ENCODE assay signal across 10 mouse cellular contexts in genomic region chr11:76508831-76509595, GRCm38 (mm10).
DNase-seq lines count a peak whose midpoint lies in the region; ATAC-seq and TF ChIP-seq lines count a peak whose summit lies in the region.
"Had no signal": no experiment of that assay in that cellular context is flagged by ENCODE, and none has a peak within 500 bp of the region (broad histone marks: within the 10 kb centered on the region; RNA-seq: fewer than 3 reads in every experiment).

No protein-coding gene starts in this region.

- 86% methylated on average over 32 of the region's 32 CpGs for WGBS in embryonic facial prominence, embryonic 13.5 days
- 85% methylated on average over 32 of the region's 32 CpGs for WGBS in midbrain, embryonic 16.5 days
- 87% methylated on average over 32 of the region's 32 CpGs for WGBS in intestine, embryonic 16.5 days

- TF ChIP-seq CTCF in gastrocnemius, adult 2 months (IDR thresholded peaks at IDR 0.05): no peak
- no peak for TF ChIP-seq CTCF in layer of hippocampus, adult 2 months (conservative IDR thresholded peaks at IDR 0.05)

- H3K9me3 ChIP-seq in embryonic facial prominence, embryonic 13.5 days: no peaks in the 10 kb centered on the region
- H3K9me3 ChIP-seq in midbrain, embryonic 16.5 days (replicated peaks; ENCODE audit: control insufficient read depth, low read length, poor library complexity, severe bottlenecking): no peaks in the 10 kb centered on the region
- H3K9me3 ChIP-seq in intestine, embryonic 16.5 days (ENCODE audit: control insufficient read depth, low read length): no peaks in the 10 kb centered on the region
- H3K9me3 ChIP-seq: heart, embryonic 13.5 days had no signal

- no peak overlapping the region for H3K27ac ChIP-seq in gastrocnemius, adult 2 months
- peak overlapping the region; percentile 29; the same call in 1 of the 2 replicates for H3K27ac ChIP-seq in embryonic facial prominence, embryonic 13.5 days
- peak overlapping the region; percentile 96 for H3K27ac ChIP-seq in layer of hippocampus, adult 2 months
- H3K27ac ChIP-seq in midbrain, embryonic 16.5 days (ENCODE audit: low read length): peak overlapping the region; percentile 85
- no peak overlapping the region for H3K27ac ChIP-seq in intestine, embryonic 16.5 days (ENCODE audit: low read length)
- H3K27ac ChIP-seq: heart, embryonic 13.5 days had no signal

- H3K9ac ChIP-seq in embryonic facial prominence, embryonic 13.5 days: peak overlapping the region; percentile 11; the same call in 1 of the 2 replicates
- H3K9ac ChIP-seq in midbrain, embryonic 16.5 days (ENCODE audit: low read depth, low read length): peak overlapping the region; percentile 18; the same call in 1 of the 2 replicates
- H3K9ac ChIP-seq in intestine, embryonic 16.5 days (ENCODE audit: low read depth, low read length): no peak overlapping the region
- H3K9ac ChIP-seq: lung, embryonic 14.5 days had no signal

- H3K4me1 ChIP-seq in embryonic facial prominence, embryonic 13.5 days: peaks cover 28% of the 10 kb centered on the region
- H3K4me1 ChIP-seq in midbrain, embryonic 16.5 days (ENCODE audit: control insufficient read depth, insufficient read depth, low read length): peaks cover 28% of the 10 kb centered on the region
- peaks cover 2% of the 10 kb centered on the region; the same call in 1 of the 2 replicates for H3K4me1 ChIP-seq in intestine, embryonic 16.5 days (ENCODE audit: control insufficient read depth, insufficient read depth, low read length)

- no peak for ATAC-seq in embryonic facial prominence, embryonic 13.5 days (ENCODE audit: insufficient number of reproducible peaks, insufficient read depth, low FRiP score, low TSS enrichment, low read depth)
- ATAC-seq in midbrain, embryonic 16.5 days: no peak
- ATAC-seq in intestine, embryonic 16.5 days: no peak

- H3K27me3 ChIP-seq in embryonic facial prominence, embryonic 13.5 days: no peaks in the 10 kb centered on the region
- no peaks in the 10 kb centered on the region for H3K27me3 ChIP-seq in midbrain, embryonic 16.5 days (ENCODE audit: control insufficient read depth, insufficient read depth, low read depth, low read length)
- no peaks in the 10 kb centered on the region for H3K27me3 ChIP-seq in intestine, embryonic 16.5 days (replicated peaks; ENCODE audit: control insufficient read depth, insufficient read depth, low read length)
- H3K27me3 ChIP-seq: heart, embryonic 13.5 days had no signal

- no peak overlapping the region for H3K4me3 ChIP-seq in gastrocnemius, adult 2 months
- no peak overlapping the region for H3K4me3 ChIP-seq in embryonic facial prominence, embryonic 13.5 days
- peak overlapping the region; percentile 61 for H3K4me3 ChIP-seq in layer of hippocampus, adult 2 months
- H3K4me3 ChIP-seq in midbrain, embryonic 16.5 days (ENCODE audit: low read depth, low read length): no peak overlapping the region
- H3K4me3 ChIP-seq in intestine, embryonic 16.5 days (ENCODE audit: low read length): no peak overlapping the region
- H3K4me3 ChIP-seq: heart, embryonic 13.5 days had no signal

- no peaks in the 10 kb centered on the region for H3K36me3 ChIP-seq in embryonic facial prominence, embryonic 13.5 days
- H3K36me3 ChIP-seq in midbrain, embryonic 16.5 days (ENCODE audit: control insufficient read depth, insufficient read depth, low read length): no peaks in the 10 kb centered on the region
- no peaks in the 10 kb centered on the region for H3K36me3 ChIP-seq in intestine, embryonic 16.5 days (ENCODE audit: control insufficient read depth, insufficient read depth, low read length)
- H3K36me3 ChIP-seq: heart, embryonic 13.5 days had no signal

- intact Hi-C loops in gastrocnemius, adult 2 months (cut with DNase I): no loop called here
- intact Hi-C loops in gastrocnemius, postnatal 14 days (cut with DNase I; ENCODE audit: low total_unique reads): no loop called here

- DNase-seq in gastrocnemius, adult 2 months: peak; percentile 12
- DNase-seq in gastrocnemius, postnatal 14 days: no peak
- DNase-seq in layer of hippocampus, adult 2 months (ENCODE audit: low spot score in 2 of 2): peak; percentile 77 to 87
- no peak for DNase-seq in spleen, adult 12 weeks (ENCODE audit: low spot score)
- DNase-seq in gastrocnemius, adult 8-10 months (ENCODE audit: low spot score in 2 of 2): no peak
- DNase-seq: lung, embryonic 14.5 days had no signal

- no peak overlapping the region for H3K4me2 ChIP-seq in embryonic facial prominence, embryonic 13.5 days
- H3K4me2 ChIP-seq in midbrain, embryonic 16.5 days (ENCODE audit: low read length): 0 out of 2 replicates have a peak overlapping the region, but pooled peaks have one; percentile 6
- no peak overlapping the region for H3K4me2 ChIP-seq in intestine, embryonic 16.5 days (ENCODE audit: low read depth, low read length)
- H3K4me2 ChIP-seq: heart, embryonic 13.5 days; lung, embryonic 14.5 days had no signal

Comparison
In these comparisons a context has a peak if more than half of its experiments do, and no peak if none do; other contexts are left out.
1. DNase-seq: peak in gastrocnemius, adult 2 months (single experiment) and layer of hippocampus, adult 2 months (2 of 2); none in gastrocnemius, postnatal 14 days (single experiment), spleen, adult 12 weeks (single experiment) and gastrocnemius, adult 8-10 months (0 of 2).
2. H3K27ac ChIP-seq: peak in embryonic facial prominence, embryonic 13.5 days (single experiment), layer of hippocampus, adult 2 months (single experiment) and midbrain, embryonic 16.5 days (single experiment); none in gastrocnemius, adult 2 months (single experiment) and intestine, embryonic 16.5 days (single experiment).